Mouse (Mus musculus) limb, embryonic 12.5 days (tissue): ENCODE measurements around the gene Snapc5. TPM values are rescaled to one million over a fixed set of nuclear protein-coding genes. Genes with fewer than 3 reads are reported as not detected.

ENCODE experiments used
- ATAC-seq: fragments of 200-750 bp; cut with Nextera tagmentation; 2 replicates; pipeline ENCODE4 v1.8.0; 2017; ENCODE audit warnings: low read depth, moderate TSS enrichment; ENCODE audit not compliant: insufficient number of reproducible peaks, insufficient read depth, low FRiP score, low TSS enrichment
- H3K27ac ChIP-seq: fragments of 300-500 bp; sonication (generic); 2 replicates; pipeline ENCODE4 v1.5.1; 2016; ENCODE audit warnings: mild to moderate bottlenecking, moderate library complexity
- H3K27me3 ChIP-seq: fragments of 300-500 bp; sonication (generic); 2 replicates; pipeline ENCODE4 v1.6.1; 2016; ENCODE audit warnings: mild to moderate bottlenecking, moderate library complexity
- H3K36me3 ChIP-seq: fragments of 300-500 bp; sonication (generic); 2 replicates; pipeline ENCODE4 v1.6.1; 2016; ENCODE audit warnings: mild to moderate bottlenecking, moderate library complexity
- H3K4me1 ChIP-seq: fragments of 300-500 bp; sonication (generic); replicated peaks from 2 replicates; pipeline ENCODE4 v1.6.1; 2016
- H3K4me2 ChIP-seq: fragments of 300-500 bp; sonication (generic); 2 replicates; pipeline ENCODE4 v1.6.1; 2016; ENCODE audit warnings: mild to moderate bottlenecking, moderate library complexity
- H3K4me3 ChIP-seq: fragments of 300-500 bp; sonication (generic); replicated peaks from 2 replicates; pipeline ENCODE4 v1.5.1; 2016; ENCODE audit warnings: mild to moderate bottlenecking
- H3K9ac ChIP-seq: fragments of 300-500 bp; sonication (generic); replicated peaks from 2 replicates; pipeline ENCODE4 v1.6.1; 2016; ENCODE audit warnings: mild to moderate bottlenecking, moderate library complexity
- H3K9me3 ChIP-seq: fragments of 300-500 bp; sonication (generic); 2 replicates; pipeline ENCODE4 v1.6.1; 2016; ENCODE audit warnings: mild to moderate bottlenecking, moderate library complexity
- WGBS: fragments of 180-500 bp; shearing (Covaris S2); methylation state at CpG from one replicate; pipeline ENCODE4 v1.1.7; 2016; 5-methylcytosine and 5-hydroxymethylcytosine counted together
- microRNA-seq: library from miRNA; unstranded; fragments of <30 nt; microRNA quantifications from one replicate; pipeline ENCODE4, GENCODE M21; 2017
- polyA plus RNA-seq: library from polyadenylated mRNA; unstranded; fragments of >200 nt; fragmentation: Nextera tagmentation; extraction: Ambion mirVana; gene quantifications from 2 replicates; pipeline ENCODE4 v1.2.1, GENCODE M21; 2016

Gene Snapc5
- polyA plus RNA-seq, 1 experiment from 2014 or later = 28.3 TPM

DNA sequence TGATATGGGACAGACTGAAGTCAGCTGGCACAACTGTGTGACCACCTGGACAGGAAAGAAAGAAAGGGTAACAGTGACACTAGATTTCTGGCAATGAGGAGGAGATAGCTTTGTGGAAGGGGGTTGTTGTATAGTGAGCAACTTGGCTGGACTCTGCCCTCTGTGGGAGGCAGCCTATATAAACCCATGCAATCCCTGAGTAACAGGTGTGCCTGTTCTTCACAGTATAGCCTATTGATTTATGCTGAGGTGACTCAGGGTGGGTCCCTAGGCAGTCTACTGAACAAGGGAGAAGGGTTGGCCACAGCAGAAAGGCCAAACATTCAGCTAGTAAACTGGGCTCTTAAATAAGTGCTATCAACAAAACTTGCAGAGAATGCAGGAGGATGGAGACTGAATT, 46.7 kb downstream of the Snapc5 start:
- no peak for ATAC-seq
- Histone ChIP-seq H3K27ac (no peak overlapping the region), H3K9ac (no peak overlapping the region), H3K4me3 (no peak overlapping the region), H3K4me2 (no peak overlapping the region), H3K27me3 (no peaks in the 10 kb centered on the region), H3K9me3 (no peaks in the 10 kb centered on the region), H3K4me1 (peaks cover 11% of the 10 kb centered on the region), H3K36me3 (no peaks in the 10 kb centered on the region; the same call in 1 of the 2 replicates)

DNA sequence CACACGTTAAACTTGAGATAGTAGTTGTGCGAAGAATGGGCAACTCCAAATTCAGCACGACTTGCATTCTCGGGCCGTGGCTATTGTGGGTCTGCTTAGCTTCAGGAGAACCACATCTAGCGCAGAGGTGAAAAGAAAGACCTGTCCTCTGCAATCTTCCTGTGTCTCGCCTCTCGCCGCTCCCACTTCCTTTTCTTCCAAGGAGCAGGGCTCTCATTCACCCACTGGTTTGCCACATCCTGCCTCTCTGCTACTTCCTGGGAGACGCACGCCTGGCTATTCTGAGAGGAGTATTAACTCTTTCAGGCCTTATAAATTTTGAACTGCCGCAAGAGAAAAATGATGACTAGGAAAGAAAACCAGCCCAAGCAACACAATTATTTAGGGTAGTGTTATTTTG, 48.7 kb downstream of the Snapc5 start:
- Histone ChIP-seq H3K4me3 (no peak overlapping the region), H3K4me1 (peaks cover 22% of the 10 kb centered on the region), H3K27ac (no peak overlapping the region), H3K9ac (no peak overlapping the region), H3K4me2 (no peak overlapping the region), H3K27me3 (no peaks in the 10 kb centered on the region), H3K36me3 (no peaks in the 10 kb centered on the region; the same call in 1 of the 2 replicates), H3K9me3 (no peaks in the 10 kb centered on the region)
- 85% methylated on average over 12 of the region's 12 CpGs for WGBS
- ATAC-seq = no peak

DNA sequence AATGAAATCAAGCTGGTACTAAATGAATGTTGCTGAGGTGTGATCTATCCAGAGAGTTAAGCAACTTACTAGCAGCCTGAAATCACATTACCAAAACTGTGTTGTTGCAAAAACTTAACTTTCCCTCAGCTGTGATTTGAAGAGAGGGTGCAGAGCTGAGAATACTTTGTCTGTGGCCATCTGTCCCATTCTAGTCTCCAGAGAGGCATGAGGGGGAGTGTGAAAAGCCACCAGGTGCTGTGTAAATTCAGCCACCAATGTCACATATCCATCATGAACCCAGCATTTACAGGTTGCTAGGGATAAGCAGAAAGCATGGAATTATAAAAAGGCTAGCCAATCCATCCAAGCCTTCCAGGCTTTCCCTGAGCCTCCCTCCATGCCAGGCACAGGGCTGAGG, 49.9 kb downstream of the Snapc5 start:
- Histone ChIP-seq H3K9me3 (no peaks in the 10 kb centered on the region), H3K4me3 (no peak overlapping the region), H3K9ac (no peak overlapping the region), H3K27me3 (no peaks in the 10 kb centered on the region), H3K36me3 (no peaks in the 10 kb centered on the region), H3K27ac (no peak overlapping the region; the same call in 1 of the 2 replicates), H3K4me2 (no peak overlapping the region), H3K4me1 (peaks cover 22% of the 10 kb centered on the region)
- no peak for ATAC-seq

DNA sequence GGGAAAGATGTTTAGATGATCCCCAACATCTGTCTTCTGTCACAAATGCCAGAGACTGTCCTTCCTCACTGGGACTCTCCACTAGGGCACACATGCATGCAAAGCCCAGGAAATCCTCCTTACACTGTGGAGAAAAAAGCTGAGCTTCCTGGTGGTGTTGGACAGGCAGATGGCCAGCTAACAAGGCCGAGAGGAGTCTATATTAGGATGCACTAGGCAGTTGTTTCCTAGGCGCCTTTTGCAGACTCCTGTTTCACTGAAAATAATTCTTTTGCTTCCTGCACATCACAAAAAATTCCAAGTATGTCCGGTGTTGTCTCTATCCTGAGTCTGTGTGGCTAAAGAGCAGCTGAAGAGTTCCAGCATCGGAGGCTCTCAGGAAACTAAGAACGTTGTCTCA, 52.1 kb downstream of the Snapc5 start:
- no peak overlapping the region for H3K4me3 ChIP-seq
- no peak overlapping the region for H3K4me2 ChIP-seq
- H3K9ac ChIP-seq = no peak overlapping the region
- no peaks in the 10 kb centered on the region for H3K9me3 ChIP-seq
- H3K36me3 ChIP-seq = peaks cover 3% of the 10 kb centered on the region; the same call in 1 of the 2 replicates
- no peak for ATAC-seq
- WGBS = 68% methylated on average over 5 of the region's 5 CpGs
- peak overlapping the region; percentile 70; the same call in 1 of the 2 replicates for H3K27ac ChIP-seq
- no peaks in the 10 kb centered on the region for H3K27me3 ChIP-seq
- H3K4me1 ChIP-seq = peaks cover 22% of the 10 kb centered on the region

DNA sequence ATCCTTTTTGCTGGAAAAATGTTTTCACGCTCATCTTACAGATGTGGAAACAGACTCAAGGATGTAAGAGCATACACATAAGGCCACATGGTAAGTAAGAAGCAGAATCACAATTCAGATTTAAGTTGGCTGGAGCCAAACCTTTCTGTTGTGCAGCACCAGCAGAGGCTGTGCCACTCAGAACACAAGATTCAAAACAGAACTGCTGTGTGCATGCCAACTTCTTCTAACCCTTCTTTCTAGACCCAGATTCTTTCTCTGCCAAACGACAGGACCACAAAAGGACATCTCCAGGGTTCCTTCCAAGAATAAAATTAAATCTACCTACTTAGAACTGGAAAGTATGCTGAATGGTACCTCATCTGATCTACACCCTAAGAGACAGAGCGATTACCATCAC, 52.6 kb downstream of the Snapc5 start:
- no peaks in the 10 kb centered on the region for H3K27me3 ChIP-seq
- no peaks in the 10 kb centered on the region for H3K9me3 ChIP-seq
- ATAC-seq = no peak
- H3K4me2 ChIP-seq = no peak overlapping the region
- 83% methylated on average over 3 of the region's 3 CpGs for WGBS
- H3K27ac ChIP-seq = peak overlapping the region; percentile 70
- H3K4me3 ChIP-seq = no peak overlapping the region
- peaks cover 6% of the 10 kb centered on the region; the same call in 1 of the 2 replicates for H3K36me3 ChIP-seq
- no peak overlapping the region for H3K9ac ChIP-seq
- H3K4me1 ChIP-seq = peaks cover 22% of the 10 kb centered on the region

DNA sequence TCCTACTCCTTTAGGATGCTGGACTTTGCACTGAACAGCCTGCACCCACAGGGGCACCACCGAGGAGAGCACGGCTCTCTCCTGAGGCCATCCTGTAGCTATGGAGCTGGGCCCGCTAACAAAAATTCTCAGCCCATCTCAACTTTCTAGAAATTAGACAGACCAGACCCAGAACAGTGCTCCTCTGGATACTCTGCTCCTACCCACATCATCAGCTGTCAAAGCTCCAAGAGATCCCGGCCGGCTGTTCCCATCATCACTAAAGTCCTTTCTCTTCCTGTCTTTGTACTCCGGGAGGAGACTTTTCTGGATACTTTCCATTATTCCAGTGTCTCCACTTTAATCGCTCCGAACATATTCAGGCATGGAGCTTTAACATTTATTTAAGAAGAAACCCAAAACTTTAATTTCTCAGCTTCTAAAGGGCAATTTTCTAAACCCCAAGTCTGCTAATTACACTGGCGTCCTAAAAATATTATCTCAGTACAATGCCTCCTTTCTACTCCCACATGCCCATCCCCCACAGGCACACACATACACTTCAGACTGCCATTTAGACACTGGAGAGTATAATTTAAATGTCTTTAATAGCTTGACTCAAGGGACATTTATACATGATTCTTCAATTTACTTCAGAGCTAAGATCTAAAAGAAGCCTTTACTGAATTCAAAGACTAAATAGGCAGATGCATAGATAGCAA, 53.3 kb downstream of the Snapc5 start:
- H3K9ac ChIP-seq = 0 out of 2 replicates have a peak overlapping the region, but pooled peaks have one; percentile 18
- peak overlapping the region; percentile 70 for H3K27ac ChIP-seq
- 79% methylated on average over 9 of the region's 9 CpGs for WGBS
- H3K9me3 ChIP-seq = no peaks in the 10 kb centered on the region
- H3K4me3 ChIP-seq = no peak overlapping the region
- H3K27me3 ChIP-seq = no peaks in the 10 kb centered on the region
- H3K4me1 ChIP-seq = peaks cover 22% of the 10 kb centered on the region
- no peak overlapping the region for H3K4me2 ChIP-seq
- ATAC-seq = no peak
- peaks cover 6% of the 10 kb centered on the region; the same call in 1 of the 2 replicates for H3K36me3 ChIP-seq

Small RNA genes lying within 50 kb of the gene (microRNA-seq; reads per million reads assigned to microRNA genes)
- not detected for gene Gm24106

Other genes starting within 250 kb of the Snapc5 start
- gene Smad6, start 157.2 kb upstream of the Snapc5 start, polyA plus RNA-seq = 23.5 and 23.9 TPM in 2 replicates
- not detected in 2 replicates for gene Lctl, start 62.1 kb upstream of the Snapc5 start, polyA plus RNA-seq
- gene Zwilch, start 6.2 kb upstream of the Snapc5 start, polyA plus RNA-seq = 29.5 and 32.5 TPM in 2 replicates
- 1,142 and 1,161 TPM in 2 replicates for gene Rpl4, start 5.9 kb upstream of the Snapc5 start, polyA plus RNA-seq
- 3.8 and 4.8 TPM in 2 replicates for gene Uchl4, start 55.9 kb downstream of the Snapc5 start, polyA plus RNA-seq
- 71.6 and 77.1 TPM in 2 replicates for gene Map2k1, start 74.4 kb downstream of the Snapc5 start, polyA plus RNA-seq
- 264 TPM in 2 replicates for gene Tipin, start 102.3 kb downstream of the Snapc5 start, polyA plus RNA-seq
- 22.3 and 22.5 TPM in 2 replicates for gene Dis3l, start 162.0 kb downstream of the Snapc5 start, polyA plus RNA-seq
- gene Megf11, start 206.4 kb downstream of the Snapc5 start, polyA plus RNA-seq = 0.97 and 1.1 TPM in 2 replicates